Mouse (Mus musculus) inflammation-experienced regulatory T-cells, adult 16 weeks (primary cell): ENCODE measurements around the gene C530008M17Rik. TPM values are rescaled to one million over a fixed set of nuclear protein-coding genes. Genes with fewer than 3 reads are reported as not detected.

Experiments
- polyA plus RNA-seq: library from polyadenylated mRNA; unstranded; fragments of 100-300 nt; shearing (Covaris generic); gene quantifications from one replicate; pipeline ENCODE4 v1.2.1, GENCODE M21; 2017

The C530008M17Rik gene
- 0.54 TPM for polyA plus RNA-seq

DNA sequence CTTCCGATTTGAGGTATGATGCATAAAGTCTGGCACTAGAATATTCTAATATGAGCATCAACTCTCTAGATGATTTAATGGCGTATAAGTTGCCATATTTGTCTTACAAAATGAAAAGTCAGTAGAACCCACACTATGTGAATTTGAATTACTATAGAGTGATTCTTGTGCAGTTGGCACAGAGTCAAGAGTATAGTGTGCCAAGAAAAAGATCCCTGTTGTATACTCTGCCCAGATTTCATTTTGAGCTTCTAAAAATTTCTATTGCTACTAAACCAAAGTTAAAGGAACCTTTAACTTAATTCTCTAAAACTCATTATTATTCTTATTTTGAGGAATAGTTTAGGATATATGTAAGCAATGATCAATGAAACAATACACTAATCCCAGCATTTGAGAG, at the start of gene C530008M17Rik:
TSS of gene C530008M17Rik (plus strand) at position 301 of the 400 bp plus-strand sequence.

DNA sequence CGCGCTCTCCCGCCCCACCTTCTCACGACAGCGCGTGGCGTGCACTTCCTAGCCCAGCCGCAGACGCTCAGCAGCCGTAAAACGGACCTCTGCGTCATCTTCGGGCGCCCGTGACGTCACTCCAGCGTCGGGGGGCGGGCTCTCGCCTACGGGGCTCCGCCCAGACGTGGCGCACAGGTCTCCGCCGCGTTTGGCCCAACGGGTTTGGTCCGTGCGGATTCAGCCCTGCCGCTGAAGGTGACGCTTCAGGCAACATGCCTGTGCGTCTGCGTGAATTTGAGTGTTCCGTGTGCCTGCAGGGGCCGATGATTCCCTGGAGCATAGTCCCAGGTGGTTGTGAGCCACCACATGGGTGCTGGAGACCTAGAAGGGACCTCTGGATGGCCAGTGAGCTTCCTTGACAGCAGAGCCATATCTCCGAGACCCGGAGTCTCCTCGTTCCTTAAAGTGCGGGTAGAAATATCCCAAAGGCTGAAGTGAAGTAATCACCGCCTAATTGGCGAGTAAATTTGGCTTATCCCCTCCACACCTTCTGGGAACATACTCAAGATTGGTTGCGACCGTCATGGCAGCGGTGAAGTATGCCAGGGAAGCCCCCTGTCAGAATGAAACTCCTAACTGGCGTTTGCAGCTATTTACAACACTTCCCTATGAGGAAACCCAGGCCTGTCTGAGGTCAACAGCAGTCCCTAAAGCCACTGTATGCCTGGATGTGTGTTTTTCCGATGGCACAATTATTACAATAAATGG, 249.3 kb downstream of the C530008M17Rik start, which contains the start of gene Aasdh:
TSS of gene Aasdh (minus strand) at position 110 of the 750 bp plus-strand sequence.

Other genes with a start within 250 kb of the C530008M17Rik start
- gene Gm7271, start 172.5 kb upstream of the C530008M17Rik start, polyA plus RNA-seq = not detected
- gene Exoc1, start 127.2 kb upstream of the C530008M17Rik start, polyA plus RNA-seq = 59.3 TPM
- gene Cep135, start 67.8 kb upstream of the C530008M17Rik start, polyA plus RNA-seq = 11.3 TPM
- gene Aasdh, start 249.0 kb downstream of the C530008M17Rik start, polyA plus RNA-seq = 26.4 TPM